Mouse (Mus musculus) B cell, adult 62 days (primary cell): ENCODE data around the gene Gm21118. TPM values are rescaled to one million over a fixed set of nuclear protein-coding genes. Genes with fewer than 3 reads are reported as not detected.

Experiments
- total RNA-seq: library from RNA; stranded (reverse); gene quantifications from 4 replicates; pipeline ENCODE4 v1.2.4, GENCODE M21; 2023

Gm21118 gene
- total RNA-seq: not detected in 4 replicates

GRCm38 (mm10) chrY:70273542-70273941 lies at the start of gene Gm21118:
Gm21118 (minus strand) TSS chrY:70273642.

GRCm38 (mm10) chrY:70303187-70303586 lies 29.7 kb upstream of the Gm21118 start, which contains the start of the genes Gm29423 and Gm29644:
Gm29423 (minus strand) TSS chrY:70303287.
Gm29644 (minus strand) TSS chrY:70303343.

Other genes with a start within 250 kb of the Gm21118 start
- gene Gm29423, start 29.6 kb upstream of the Gm21118 start, total RNA-seq: not detected in 4 replicates
- gene Gm29644, start 29.7 kb upstream of the Gm21118 start, total RNA-seq: not detected in 4 replicates
- gene Gm20888, start 168.2 kb upstream of the Gm21118 start, total RNA-seq: not detected in 4 replicates